Mouse (Mus musculus) urinary bladder, adult 18-20 months (tissue): ENCODE data around the gene Arhgap8.
"Not testable (repeated sequence)": the region's sequence is repeated elsewhere in the genome, so short reads cannot be mapped to it uniquely, and the experiment has no call there.

Experiments
- DNase-seq, 2 experiments: peaks; one replicate each; pipeline ENCODE4 v3.0.0; 2022; ENCODE audit warnings: low spot score in 2 of 2, mixed read lengths in 2 of 2

The Arhgap8 gene

DNA sequence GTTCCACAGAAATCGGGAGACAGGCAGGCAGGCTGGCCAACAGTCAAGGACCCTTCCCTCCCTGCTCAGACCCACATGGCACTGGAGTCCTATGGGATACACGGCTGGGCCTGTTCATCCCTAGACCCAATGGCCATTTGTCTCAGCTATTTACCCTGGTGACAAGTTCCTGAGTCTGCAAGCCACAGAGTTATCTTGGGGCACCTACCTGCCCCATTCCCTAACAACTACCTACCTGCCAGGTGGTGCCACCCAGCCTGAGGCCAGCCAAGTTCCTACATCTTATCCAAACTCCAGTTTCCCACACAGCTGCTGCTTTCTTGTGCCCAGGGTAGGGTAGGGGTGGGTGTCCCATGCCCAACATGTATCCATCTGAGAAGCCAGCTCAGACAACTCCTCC lies 21.7 kb upstream of the Arhgap8 start:
- DNase-seq: no peak

DNA sequence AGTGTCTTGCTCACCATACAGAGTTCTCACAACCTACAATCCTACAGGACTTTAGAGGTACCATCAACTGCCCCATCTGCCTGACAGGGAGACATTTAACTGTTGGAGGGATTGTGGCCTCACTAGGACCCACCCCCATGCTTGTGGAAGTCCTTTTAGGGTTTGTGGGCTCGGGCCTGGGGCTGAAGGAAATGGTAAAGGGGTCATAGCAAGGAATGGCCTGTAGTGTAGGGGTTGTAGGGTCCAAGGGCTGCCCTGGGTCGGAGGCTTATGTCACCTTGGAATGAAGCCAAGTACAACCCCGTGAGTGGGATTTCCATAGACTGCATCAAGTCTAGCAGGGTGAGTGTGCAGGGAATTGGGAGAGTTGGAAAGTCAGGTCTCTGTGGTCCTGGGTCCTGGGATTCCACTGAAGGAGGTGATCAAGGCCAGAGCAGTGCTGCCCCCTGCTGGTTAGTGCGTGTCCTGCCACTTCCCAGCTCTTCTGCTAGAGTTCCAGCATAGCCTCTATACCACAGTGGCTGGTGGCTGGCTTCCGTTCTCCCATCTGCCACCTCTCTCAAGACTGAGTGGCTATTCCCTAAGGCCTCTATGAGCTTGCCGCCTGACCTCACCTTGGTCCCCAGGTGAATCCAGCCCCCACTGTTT lies 19.6 kb upstream of the Arhgap8 start:
- DNase-seq: no peak

DNA sequence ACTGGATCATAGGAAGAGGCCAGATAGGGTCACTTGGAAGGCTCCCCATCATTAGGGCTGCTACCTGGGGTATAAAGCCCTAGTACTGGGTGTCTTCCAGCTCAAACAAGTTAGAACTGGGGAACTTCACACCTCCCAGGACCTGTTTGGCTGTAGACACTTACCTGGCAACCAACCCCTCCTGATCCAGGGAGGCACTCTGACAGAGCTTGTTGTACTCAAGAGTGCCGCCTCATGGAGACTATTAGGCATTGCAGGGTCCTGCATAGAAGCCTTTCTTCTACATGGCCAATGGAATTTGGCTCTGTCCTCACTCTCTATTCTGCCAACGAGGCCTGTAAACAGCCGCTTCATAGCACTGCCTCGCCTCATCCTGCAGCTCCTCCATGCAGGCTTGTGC lies 17.9 kb upstream of the Arhgap8 start:
- DNase-seq: peak in 1 of 2 experiments; percentile 18

DNA sequence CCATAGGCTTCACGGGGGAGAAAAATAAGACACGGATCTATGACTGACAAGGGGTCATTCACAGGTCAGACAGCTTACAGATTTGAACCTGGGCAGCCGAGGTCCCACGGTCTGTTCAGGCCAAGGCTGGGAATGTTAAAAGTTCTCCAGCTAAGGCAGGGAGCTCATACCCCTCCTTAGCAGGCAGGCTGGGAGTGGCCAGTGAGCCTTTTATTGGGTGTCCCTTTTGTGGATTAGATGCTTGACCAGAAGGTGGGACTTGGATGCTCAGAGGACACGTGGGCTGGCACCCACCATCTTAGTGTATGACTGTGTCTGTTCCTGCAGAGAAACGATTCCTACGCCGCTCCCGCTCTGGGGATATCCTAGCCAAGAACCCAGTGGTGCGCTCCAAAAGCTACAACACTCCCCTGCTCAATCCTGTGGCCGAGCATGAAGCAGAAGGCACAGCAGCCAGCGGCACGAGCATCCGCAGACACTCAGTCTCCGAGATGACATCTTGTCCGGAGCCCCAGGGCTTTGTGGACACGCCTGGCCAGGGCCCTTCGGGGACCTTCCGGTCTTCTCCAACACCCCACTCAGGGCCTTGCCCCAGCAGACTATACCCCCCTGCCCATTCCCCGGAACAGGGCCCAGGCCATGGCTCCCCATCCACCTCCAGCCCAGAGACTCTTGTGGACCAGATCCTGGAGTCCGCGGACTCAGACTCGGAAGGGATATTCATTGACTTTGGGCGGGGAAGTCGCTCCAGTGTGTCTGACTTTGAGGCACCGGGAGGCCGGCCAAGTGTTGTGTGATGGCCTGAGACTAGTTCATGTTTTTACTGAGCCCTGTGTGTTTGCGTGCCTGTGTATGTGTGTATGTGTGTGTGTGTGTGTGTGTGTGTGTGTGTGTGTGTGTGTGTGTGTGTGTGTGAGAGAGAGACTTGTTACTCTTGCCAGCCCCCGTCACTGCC lies 17.2 kb upstream of the Arhgap8 start:
- peak in 1 of 2 experiments; percentile 31 for DNase-seq

DNA sequence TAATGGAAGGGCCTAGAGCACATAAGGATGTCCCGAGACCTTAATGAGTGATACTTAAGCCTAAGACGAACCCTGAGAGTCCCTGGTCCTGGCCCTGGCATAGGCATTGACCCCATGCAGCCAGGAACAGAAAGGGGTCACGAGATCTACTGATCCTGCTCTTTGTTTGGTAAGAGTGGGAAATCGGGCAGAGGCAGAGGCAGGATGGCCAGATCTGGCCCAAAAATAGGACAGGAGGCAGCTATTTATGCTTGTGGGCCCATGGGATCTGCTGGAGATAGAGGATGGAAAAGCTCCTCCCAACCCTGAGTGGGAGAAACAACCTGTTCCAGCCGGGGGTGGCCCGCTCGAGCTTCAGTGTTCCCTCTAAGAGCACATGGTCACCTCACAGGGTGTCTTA lies 15.9 kb upstream of the Arhgap8 start:
- DNase-seq: no peak

DNA sequence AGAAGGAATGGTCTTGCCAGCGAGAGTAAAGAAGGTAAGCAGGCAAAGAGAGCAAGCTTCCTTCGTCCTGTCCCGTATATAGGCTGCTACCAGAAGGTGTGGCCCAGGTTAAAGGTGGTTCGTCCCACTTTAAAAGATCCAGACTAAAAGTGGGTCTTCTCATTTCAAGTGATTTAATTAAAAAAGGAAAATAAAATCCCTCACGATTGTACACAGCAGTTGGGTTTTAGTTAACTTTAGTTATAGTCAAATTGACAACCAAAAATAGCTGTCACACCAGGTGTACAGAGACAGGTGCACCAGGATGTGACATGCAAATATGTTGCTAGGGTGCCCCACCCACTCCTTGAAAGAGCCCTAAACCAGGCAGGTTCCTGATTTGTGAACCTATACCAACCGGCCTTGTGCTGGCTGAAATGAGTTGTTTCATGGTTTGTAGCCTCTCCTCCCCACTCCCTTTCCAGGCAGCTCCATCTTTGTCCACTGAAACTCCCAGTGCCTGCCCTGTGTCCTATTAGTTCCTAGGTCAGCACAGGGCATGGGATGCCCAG lies 14.4 kb upstream of the Arhgap8 start:
- DNase-seq: no peak

DNA sequence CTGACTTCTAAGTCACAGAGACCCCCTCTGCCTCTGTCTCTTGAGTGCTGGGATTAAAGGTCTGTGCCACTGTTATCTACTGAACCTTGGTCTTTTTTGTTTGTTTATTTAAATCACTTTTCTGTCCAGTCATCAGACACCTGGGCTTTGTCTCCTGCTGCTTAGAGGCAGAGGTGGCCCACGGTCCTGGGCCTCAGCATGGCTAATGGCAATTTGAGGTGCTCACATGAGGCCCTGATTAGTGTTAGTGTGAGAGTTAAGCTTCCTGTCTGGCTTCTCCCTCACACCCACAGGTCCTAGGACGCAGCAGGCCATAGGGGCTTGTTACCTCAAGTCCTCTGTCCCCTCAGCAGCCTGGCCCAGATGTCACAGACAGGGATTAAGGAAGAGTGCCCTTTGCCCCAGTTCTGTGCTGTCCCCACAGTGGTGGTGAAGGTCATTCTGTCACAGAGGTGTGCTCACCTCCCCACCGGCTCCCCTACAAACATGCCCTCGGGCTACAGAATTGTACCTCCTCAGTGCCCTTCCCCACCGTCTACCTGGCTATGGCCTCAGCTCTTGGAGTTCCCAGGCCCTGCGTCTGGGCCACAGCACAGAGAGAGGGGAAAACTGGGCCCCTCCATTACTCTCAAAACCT lies 12.8 kb upstream of the Arhgap8 start:
- no peak for DNase-seq

DNA sequence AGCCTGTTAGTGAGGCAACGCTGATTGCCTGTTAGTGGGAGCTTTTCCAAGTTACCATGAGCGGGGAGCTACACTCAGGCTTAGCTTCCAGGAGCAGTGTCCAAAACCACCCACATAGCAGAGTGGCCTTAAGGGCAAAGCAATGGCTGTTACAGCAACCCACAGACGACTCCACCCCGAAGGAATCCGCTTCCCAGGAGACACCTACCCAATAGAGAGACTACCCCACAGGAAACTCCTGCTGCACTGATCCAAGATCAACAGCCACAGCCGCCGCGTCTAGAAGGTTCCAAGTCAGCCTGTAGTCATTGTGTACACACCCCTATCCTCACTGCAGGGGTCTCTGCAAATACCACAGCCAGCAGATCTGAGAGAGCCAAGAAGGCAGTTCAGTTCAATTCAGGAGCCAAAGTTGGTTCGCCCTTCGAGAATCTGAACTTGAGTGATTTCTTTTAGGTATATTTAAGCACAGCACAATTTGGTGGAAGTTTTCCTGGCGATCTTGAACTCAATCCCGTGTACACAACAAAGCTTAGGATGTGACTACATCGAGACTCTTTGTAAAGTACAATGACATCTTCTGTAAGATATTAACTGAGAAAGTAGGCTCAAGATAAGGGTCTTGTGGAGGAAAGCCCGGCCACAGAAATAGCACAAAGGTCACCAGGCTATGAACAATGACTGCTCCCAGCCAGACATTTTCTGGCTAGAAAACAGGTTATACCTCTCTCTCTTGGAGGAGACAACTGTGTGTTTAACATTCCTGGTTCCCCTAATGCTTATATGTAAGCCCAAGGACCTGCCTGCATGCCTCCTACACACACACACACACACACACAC lies 7.1 kb upstream of the Arhgap8 start:
- DNase-seq: no peak

DNA sequence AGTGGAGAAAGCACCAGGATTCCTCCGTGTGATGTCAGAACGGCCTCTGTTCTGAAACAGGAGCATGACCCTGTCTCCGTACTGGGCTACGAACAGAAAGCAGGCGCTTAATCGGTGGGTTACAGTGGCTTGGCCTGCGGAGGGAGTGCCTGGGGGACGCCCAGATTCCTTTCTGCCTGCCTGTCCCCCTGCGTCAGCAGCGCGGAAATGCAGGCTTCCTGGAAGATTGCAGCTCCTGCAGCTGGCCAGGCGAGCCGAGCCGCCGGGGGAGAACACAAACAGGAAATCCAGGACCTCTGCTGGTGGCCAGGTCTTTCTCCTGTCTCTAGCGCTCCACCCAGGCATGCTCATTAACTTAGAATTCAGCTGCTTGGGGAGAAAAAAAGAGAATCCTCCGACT lies 5.1 kb upstream of the Arhgap8 start:
- peak; percentile 67 to 79 for DNase-seq

DNA sequence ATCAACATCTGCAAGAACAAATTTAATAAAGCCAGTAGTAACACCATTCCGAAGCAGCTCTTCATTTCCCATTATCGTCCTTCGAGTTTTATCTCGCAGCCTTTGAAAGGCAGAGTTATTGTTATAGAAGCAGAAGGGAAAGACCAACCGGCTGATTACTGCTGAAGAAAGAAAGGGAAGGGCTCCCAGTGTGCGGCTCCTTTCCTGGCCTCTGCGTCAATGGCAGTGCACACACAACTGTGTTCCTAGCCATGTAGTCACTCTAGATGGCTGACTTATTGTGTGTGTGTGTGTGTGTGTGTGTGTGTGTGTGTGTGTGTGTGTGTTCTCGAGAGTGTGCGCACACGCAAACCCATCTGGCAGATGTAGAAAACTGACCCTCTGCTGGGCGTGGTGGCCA lies 4.7 kb upstream of the Arhgap8 start:
- DNase-seq: no peak

DNA sequence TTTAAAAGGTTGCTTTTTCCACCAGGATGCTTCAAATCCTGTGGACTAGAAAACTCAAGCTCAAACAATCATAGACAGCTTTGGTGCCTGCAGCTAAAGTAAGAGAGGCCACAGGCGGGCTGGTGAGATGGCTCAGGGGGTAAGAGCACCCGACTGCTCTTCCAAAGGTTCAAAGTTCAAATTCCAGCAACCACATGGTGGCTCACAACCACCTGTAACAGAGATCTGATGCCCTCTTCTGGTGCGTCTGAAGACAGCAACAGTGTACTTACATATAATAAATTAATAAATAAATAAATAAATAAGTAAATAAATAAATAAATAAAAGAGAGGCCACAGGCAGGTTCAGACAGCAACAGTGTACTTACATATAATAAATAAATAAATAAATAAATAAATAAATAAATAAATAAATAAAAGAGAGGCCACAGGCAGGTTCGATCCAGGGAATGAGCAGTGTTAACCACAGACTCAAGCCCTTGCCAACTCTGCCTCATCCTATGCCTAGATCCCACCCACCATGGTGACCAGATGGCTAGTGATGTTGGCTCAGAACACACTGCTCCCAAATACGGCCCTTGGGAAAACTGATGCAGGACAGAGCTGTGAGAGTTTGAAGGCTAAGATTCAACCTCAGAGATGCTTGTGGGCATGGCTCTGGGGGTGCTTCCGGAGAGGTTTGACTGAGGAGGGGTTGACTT lies 2.1 kb upstream of the Arhgap8 start:
- DNase-seq: not testable (repeated sequence)

DNA sequence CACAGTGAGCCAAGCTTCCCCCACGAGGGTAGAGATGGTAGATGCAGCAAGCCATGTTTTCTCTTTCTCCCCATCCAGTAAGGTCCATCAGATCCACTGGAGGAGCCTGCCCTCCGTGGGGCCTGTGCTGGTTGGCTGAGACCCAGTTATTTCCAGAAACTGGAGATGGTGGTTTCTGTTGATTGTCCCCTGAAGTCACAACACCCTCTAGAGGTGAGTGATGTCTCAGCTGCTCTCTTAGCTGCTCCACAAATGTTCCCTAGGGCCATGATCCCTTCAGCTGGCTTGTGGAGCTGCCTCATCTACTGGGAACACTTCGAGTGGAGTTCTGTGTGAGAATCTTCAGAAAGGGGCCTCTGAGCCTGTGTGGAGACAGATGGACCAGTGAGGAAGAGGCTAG lies 1.1 kb upstream of the Arhgap8 start:
- no peak for DNase-seq

DNA sequence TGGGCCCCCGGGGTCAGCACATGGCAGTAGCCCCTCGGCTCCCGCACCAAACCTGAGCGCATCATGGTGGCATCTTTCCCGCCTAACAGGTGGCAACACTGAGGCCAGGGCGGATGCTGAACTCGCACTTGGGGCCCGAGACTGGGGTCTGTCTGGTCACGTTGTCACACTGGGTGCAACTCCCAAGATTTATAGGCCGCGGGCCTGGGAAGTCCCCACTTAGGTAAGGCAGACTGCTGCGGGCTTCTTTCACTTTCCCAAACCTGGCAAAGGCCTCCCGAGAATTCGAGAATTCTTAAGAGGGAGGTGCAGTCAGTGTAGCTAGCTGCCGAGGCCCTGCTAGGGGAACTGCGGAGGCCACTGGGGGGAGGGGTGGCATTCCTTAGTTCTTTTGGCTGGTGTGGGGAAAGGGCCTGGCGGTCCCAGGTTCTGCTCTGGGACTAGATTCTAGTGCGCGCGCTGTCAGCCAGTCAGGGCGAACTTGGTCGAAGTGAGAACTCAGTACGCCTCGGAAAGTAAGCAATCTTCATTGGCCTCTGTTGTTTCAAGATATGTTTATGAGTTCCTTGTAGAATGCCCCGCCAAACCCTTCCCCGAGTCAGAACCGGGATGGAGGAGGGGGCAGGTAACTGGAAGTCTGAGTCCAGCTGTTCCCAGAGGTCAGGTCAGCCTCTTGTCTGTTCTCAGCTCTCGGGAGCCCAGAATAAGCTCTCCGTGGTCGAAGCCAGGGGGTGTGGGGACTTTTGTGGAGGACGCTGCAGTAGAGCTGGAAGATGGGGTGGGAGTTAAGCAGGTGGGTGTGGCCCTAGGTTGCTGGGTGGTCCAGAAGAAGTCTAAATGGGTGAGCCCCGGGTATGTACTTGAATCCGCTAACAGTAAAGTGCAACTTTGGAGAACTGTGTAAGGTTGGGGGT lies 696 bp downstream of the Arhgap8 start:
- DNase-seq: peak in 1 of 2 experiments; percentile 52

DNA sequence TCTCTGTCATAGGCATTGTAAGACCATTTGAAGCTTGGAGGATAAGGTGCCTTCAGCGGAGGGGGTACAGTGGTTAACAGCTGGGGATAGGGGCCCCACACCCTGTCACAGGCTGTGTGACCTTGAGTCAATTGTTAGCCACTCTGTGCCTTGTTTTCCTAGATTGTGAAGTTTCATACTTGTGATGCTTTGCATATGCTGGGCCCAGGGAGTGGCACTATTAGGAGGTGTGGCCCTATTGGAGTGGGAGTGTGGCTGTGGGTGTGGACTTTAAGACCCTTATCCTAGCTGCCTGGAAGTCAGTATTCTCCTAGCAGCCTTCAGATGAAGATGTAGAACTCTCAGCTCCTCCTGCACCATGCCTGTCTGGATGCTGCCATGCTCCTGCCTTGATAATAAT lies 3.8 kb downstream of the Arhgap8 start:
- not testable (repeated sequence) for DNase-seq

DNA sequence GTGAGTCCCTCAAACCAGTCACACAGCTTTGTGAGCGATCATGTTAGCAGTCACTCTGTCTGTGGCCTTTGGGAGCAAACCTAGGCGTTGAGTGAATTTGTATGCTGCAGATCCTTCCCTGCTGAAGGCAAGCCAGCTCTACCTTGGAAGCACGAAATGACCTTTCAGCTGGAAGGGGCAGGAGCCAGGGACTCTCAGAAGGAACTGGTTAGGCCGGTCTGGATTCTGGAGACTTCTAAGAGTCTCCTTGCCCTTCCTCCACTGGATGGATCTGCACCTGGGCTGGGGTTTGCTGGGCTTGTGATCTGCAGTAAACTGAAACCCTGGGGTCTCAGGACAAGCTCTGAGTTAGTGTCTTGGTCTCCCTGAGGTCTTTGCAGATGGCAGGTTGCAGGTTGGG lies 4.3 kb downstream of the Arhgap8 start:
- peak in 1 of 2 experiments; percentile 29 for DNase-seq

DNA sequence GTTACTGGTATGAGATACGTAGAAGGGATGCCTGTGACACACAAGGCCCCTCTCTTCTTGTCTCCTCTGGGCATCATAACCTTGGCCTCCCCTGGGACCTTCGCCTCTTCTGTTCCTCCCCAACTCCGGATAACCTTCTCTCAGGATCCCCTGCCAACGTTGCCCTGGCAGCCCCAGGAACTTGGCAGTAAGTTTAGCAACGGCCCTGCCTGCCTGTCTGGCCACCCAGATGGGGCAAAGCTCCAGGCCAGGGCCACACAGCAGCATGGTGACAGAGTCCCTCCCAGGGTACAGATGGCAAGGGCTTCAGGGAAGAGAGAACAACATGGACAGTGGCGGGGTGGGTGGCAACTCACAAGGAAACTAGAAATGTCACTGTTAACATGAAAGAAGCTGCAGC lies 9.8 kb downstream of the Arhgap8 start:
- no peak for DNase-seq

DNA sequence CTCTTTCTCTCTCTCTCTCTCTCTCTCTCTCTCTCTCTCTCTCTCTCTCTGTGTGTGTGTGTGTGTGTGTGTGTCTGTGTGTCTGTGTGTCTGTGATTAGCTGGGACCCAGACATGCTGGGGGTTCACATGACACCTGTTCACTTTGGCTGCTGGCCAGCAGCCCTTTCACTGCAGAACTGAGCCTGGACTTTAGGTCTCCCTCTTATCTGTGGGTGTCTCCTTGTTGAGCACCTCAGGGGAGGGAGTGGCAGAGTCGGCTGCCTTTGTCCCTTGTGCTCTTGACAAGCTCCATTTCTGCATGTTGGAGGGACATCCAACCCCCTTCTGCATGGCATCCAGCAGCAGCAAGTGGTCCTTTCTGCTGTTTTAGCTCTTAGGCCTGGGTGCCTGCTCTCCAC lies 11.0 kb downstream of the Arhgap8 start:
- no peak for DNase-seq

DNA sequence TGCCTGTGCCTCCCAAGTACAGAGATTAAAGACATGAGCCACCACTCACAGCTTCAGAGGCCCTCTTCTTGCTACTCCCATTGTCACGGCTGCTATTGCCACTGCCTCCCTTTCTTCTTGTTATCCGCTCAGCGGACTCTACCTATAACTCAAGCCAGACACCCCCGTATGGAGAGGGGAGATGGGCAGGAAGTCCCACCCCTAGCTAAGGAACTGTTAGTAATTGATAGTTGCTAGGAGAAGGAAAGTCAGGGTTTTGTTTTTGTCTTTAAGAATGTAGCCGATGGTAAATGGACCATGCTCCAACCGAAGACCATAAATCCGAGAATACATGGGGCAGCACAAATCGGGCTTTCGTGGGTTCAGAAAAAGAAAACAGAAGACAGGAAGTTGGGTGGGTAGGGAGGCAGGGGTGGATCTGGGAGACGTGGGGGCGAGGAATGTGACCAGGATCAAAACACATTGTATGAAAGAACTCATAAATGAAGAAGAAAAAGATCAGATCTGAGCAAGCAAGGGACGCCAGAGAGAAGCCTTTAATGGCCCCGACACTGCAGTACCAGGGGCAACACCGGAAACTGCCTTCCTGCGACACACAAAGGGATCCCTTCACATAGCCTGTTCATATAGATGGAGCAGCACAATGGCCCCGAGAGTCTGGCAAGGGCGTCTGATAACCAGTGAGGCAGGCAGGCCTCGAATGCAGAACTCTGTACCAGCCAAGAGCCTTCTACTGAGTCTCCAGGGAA lies 12.0 kb downstream of the Arhgap8 start:
- DNase-seq: no peak

DNA sequence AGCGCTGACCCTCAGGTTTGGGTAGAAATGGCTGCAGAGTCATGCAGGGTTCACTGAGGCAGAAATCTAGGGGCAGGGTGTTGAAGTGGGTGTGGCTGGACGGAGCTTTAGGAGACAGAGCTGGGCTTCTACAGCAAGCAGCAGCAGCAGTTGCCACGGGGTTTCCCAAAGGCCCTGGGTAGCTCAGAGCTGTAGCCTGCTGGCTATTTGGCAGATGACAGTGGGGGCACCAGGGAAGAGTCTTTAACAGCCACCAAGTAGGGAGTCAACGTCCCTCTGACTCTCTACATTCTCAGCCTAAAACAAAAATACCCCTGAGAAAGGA lies 12.5 kb downstream of the Arhgap8 start:
- no peak for DNase-seq
